Comparison of ENCODE assay signal across 8 mouse cellular contexts in genomic region chr14:14067648-14068472, GRCm38 (mm10). TPM values are rescaled to one million over a fixed set of nuclear protein-coding genes. Genes with fewer than 3 reads are reported as not detected.
DNase-seq lines count a peak whose midpoint lies in the region; ATAC-seq and TF ChIP-seq lines count a peak whose summit lies in the region.

No protein-coding gene starts in this region.

- H3K27ac ChIP-seq in left cerebral cortex, adult 2 months, result peak overlapping the region; percentile 63; the same call in 1 of the 2 replicates
- H3K27ac ChIP-seq in forebrain, postnatal 0 days (ENCODE audit: low read depth, low read length), result peak overlapping the region; percentile 50; the same call in 1 of the 2 replicates
- H3K27ac ChIP-seq in hindbrain, embryonic 14.5 days, result peak overlapping the region; percentile 63
- H3K27ac ChIP-seq in limb, embryonic 15.5 days, result peak overlapping the region; percentile 71
- peak overlapping the region; percentile 53 for H3K27ac ChIP-seq in midbrain, embryonic 14.5 days (replicated peaks; ENCODE audit: low read depth, low read length)
- H3K27ac ChIP-seq in stomach, postnatal 0 days (replicated peaks), result peak overlapping the region; percentile 88

- no peak for TF ChIP-seq CTCF in left cerebral cortex, adult 2 months (IDR thresholded peaks at IDR 0.05)
- TF ChIP-seq CTCF in forebrain, postnatal 0 days (IDR thresholded peaks at IDR 0.05; ENCODE audit: low read depth), result no peak
- no peak for TF ChIP-seq CTCF in stomach, postnatal 0 days (IDR thresholded peaks at IDR 0.05; ENCODE audit: low read depth)

- no peaks in the 10 kb centered on the region; the same call in 1 of the 2 replicates for H3K4me1 ChIP-seq in forebrain, postnatal 0 days (ENCODE audit: insufficient read depth)
- peaks cover 34% of the 10 kb centered on the region for H3K4me1 ChIP-seq in hindbrain, embryonic 14.5 days (replicated peaks; ENCODE audit: control insufficient read depth, insufficient read depth, low read length)
- H3K4me1 ChIP-seq in limb, embryonic 15.5 days, result peaks cover 37% of the 10 kb centered on the region
- peaks cover 40% of the 10 kb centered on the region for H3K4me1 ChIP-seq in midbrain, embryonic 14.5 days (ENCODE audit: control insufficient read depth, insufficient read depth, low read length)
- H3K4me1 ChIP-seq in stomach, postnatal 0 days (replicated peaks; ENCODE audit: control insufficient read depth, insufficient read depth), result peaks cover 7% of the 10 kb centered on the region; the same call in 1 of the 2 replicates

- no peaks in the 10 kb centered on the region for H3K27me3 ChIP-seq in forebrain, postnatal 0 days (ENCODE audit: insufficient read depth, low read length)
- H3K27me3 ChIP-seq in hindbrain, embryonic 14.5 days (ENCODE audit: control insufficient read depth, insufficient read depth, low read length), result no peaks in the 10 kb centered on the region
- H3K27me3 ChIP-seq in limb, embryonic 15.5 days, result no peaks in the 10 kb centered on the region
- no peaks in the 10 kb centered on the region for H3K27me3 ChIP-seq in midbrain, embryonic 14.5 days (ENCODE audit: control insufficient read depth, insufficient read depth, low read length)
- no peaks in the 10 kb centered on the region for H3K27me3 ChIP-seq in stomach, postnatal 0 days (ENCODE audit: control insufficient read depth, insufficient read depth, low read length)

- 13% methylated on average over 10 of the region's 10 CpGs for WGBS in forebrain, postnatal 0 days
- 10% methylated on average over 10 of the region's 10 CpGs for WGBS in hindbrain, embryonic 14.5 days
- WGBS in limb, embryonic 15.5 days, result 13% methylated on average over 10 of the region's 10 CpGs
- WGBS in midbrain, embryonic 14.5 days, result 5% methylated on average over 10 of the region's 10 CpGs
- WGBS in stomach, postnatal 0 days, result 7% methylated on average over 10 of the region's 10 CpGs

- TF ChIP-seq EP300 in stomach, postnatal 0 days (optimal IDR thresholded peaks at IDR 0.05), result no peak

- no peak overlapping the region for H3K9ac ChIP-seq in forebrain, postnatal 0 days
- no peak overlapping the region for H3K9ac ChIP-seq in hindbrain, embryonic 14.5 days
- H3K9ac ChIP-seq in limb, embryonic 15.5 days, result no peak overlapping the region
- no peak overlapping the region; the same call in 1 of the 2 replicates for H3K9ac ChIP-seq in midbrain, embryonic 14.5 days (replicated peaks; ENCODE audit: low read length)
- H3K9ac ChIP-seq in stomach, postnatal 0 days (ENCODE audit: low read length), result peak overlapping the region; percentile 43

- H3K4me3 ChIP-seq in left cerebral cortex, adult 2 months, result no peak overlapping the region; the same call in 1 of the 2 replicates
- no peak overlapping the region for H3K4me3 ChIP-seq in forebrain, postnatal 0 days (ENCODE audit: low read depth, low read length)
- no peak overlapping the region for H3K4me3 ChIP-seq in hindbrain, embryonic 14.5 days (replicated peaks; ENCODE audit: low read length)
- H3K4me3 ChIP-seq in limb, embryonic 15.5 days, result no peak overlapping the region
- H3K4me3 ChIP-seq in midbrain, embryonic 14.5 days (replicated peaks; ENCODE audit: low read depth, low read length), result no peak overlapping the region
- H3K4me3 ChIP-seq in stomach, postnatal 0 days (ENCODE audit: low read depth, low read length), result peak overlapping the region; percentile 28

- no peaks in the 10 kb centered on the region for H3K36me3 ChIP-seq in forebrain, postnatal 0 days (ENCODE audit: insufficient read depth)
- H3K36me3 ChIP-seq in hindbrain, embryonic 14.5 days (replicated peaks; ENCODE audit: control insufficient read depth, insufficient read depth), result no peaks in the 10 kb centered on the region
- H3K36me3 ChIP-seq in limb, embryonic 15.5 days, result no peaks in the 10 kb centered on the region
- no peaks in the 10 kb centered on the region for H3K36me3 ChIP-seq in midbrain, embryonic 14.5 days (ENCODE audit: control insufficient read depth, insufficient read depth, low read length)
- no peaks in the 10 kb centered on the region for H3K36me3 ChIP-seq in stomach, postnatal 0 days (ENCODE audit: control insufficient read depth, insufficient read depth, low read length)

- H3K9me3 ChIP-seq in forebrain, postnatal 0 days (ENCODE audit: low read length), result no peaks in the 10 kb centered on the region
- H3K9me3 ChIP-seq in hindbrain, embryonic 14.5 days (ENCODE audit: control insufficient read depth, low read length), result no peaks in the 10 kb centered on the region
- no peaks in the 10 kb centered on the region for H3K9me3 ChIP-seq in limb, embryonic 15.5 days
- H3K9me3 ChIP-seq in midbrain, embryonic 14.5 days (ENCODE audit: control insufficient read depth, low read length), result no peaks in the 10 kb centered on the region
- H3K9me3 ChIP-seq in stomach, postnatal 0 days (ENCODE audit: control insufficient read depth, low read length), result no peaks in the 10 kb centered on the region

- intact Hi-C loops in left cerebral cortex, adult 2 months (cut with DNase I), result loop anchor here (10.0 kb wide), 1 partner anchor 57 kb away; the partner anchor contains the start of gene Psmd6

- peak; percentile 21 for ATAC-seq in forebrain, postnatal 0 days
- ATAC-seq in hindbrain, embryonic 14.5 days (ENCODE audit: low FRiP score), result no peak; the same call in 1 of the 2 replicates
- no peak for ATAC-seq in limb, embryonic 15.5 days (ENCODE audit: insufficient number of reproducible peaks, low FRiP score, low TSS enrichment, low read depth)
- ATAC-seq in midbrain, embryonic 14.5 days (ENCODE audit: low FRiP score, low TSS enrichment), result peak; percentile 31
- peak; percentile 53 for ATAC-seq in stomach, postnatal 0 days (ENCODE audit: low FRiP score, low TSS enrichment)

- no peak for DNase-seq in left cerebral cortex, adult 2 months (ENCODE audit: extremely low spot score in 1 of 2, low spot score in 2 of 2)
- no peak for DNase-seq in left cerebral cortex, adult 11 months (ENCODE audit: low spot score)
- DNase-seq in cerebellum, adult 8-10 months, result peak; percentile 58
- DNase-seq in forebrain, postnatal 0 days, result peak; percentile 31
- DNase-seq in hindbrain, embryonic 14.5 days (ENCODE audit: low spot score), result no peak
- DNase-seq in midbrain, embryonic 14.5 days, result peak; percentile 59
- peak; percentile 58 for DNase-seq in stomach, postnatal 0 days (ENCODE audit: low spot score)

- H3K4me2 ChIP-seq in forebrain, postnatal 0 days (ENCODE audit: low read depth), result peak overlapping the region; percentile 22; the same call in 1 of the 2 replicates
- H3K4me2 ChIP-seq in hindbrain, embryonic 14.5 days (replicated peaks), result peak overlapping the region; percentile 28
- H3K4me2 ChIP-seq in limb, embryonic 15.5 days, result peak overlapping the region; percentile 25; the same call in 1 of the 2 replicates
- peak overlapping the region; percentile 37 for H3K4me2 ChIP-seq in midbrain, embryonic 14.5 days (ENCODE audit: low read length)
- peak overlapping the region; percentile 47 for H3K4me2 ChIP-seq in stomach, postnatal 0 days (replicated peaks; ENCODE audit: low read depth)

RNA-seq across cellular contexts. Expression of gene Psmd6, which starts 52.9 kb away (rescaled TPM):
- 100 to 1,000 TPM; 103 to 113 TPM for total RNA-seq in left cerebral cortex, adult 2 months (2021)
- 216 and 245 TPM in 2 replicates for total RNA-seq in forebrain, postnatal 0 days (2014; rRNA removed)
- 250 and 269 TPM in 2 replicates for polyA plus RNA-seq in forebrain, postnatal 0 days (2015; fragmentation: Nextera tagmentation; extraction: Ambion mirVana)
- polyA plus RNA-seq in hindbrain, embryonic 14.5 days (2014; fragmentation: Nextera tagmentation; extraction: Ambion mirVana), result 257 and 260 TPM in 2 replicates
- polyA plus RNA-seq in limb, embryonic 15.5 days (2015; fragmentation: Nextera tagmentation; extraction: Ambion mirVana), result 219 and 224 TPM in 2 replicates
- polyA plus RNA-seq in midbrain, embryonic 14.5 days (2014; fragmentation: Nextera tagmentation; extraction: Ambion mirVana), result 240 and 278 TPM in 2 replicates
- 161 and 168 TPM in 2 replicates for polyA plus RNA-seq in stomach, postnatal 0 days (2015; fragmentation: Nextera tagmentation; extraction: Ambion mirVana)

Comparison
In these comparisons a context has a peak if more than half of its experiments do, and no peak if none do; other contexts are left out.
1. DNase-seq: peak in cerebellum, adult 8-10 months (single experiment), forebrain, postnatal 0 days (single experiment), midbrain, embryonic 14.5 days (single experiment) and stomach, postnatal 0 days (single experiment); none in left cerebral cortex, adult 2 months (0 of 2), left cerebral cortex, adult 11 months (single experiment) and hindbrain, embryonic 14.5 days (single experiment).
2. ATAC-seq: peak in forebrain, postnatal 0 days (single experiment), midbrain, embryonic 14.5 days (single experiment) and stomach, postnatal 0 days (single experiment); none in hindbrain, embryonic 14.5 days (single experiment) and limb, embryonic 15.5 days (single experiment).
3. Peak in every context shown above with its lines, with median percentiles within 50 percentile points of each other: H3K27ac ChIP-seq and H3K4me2 ChIP-seq.